Mouse (Mus musculus) E14TG2a.4 (cell line): ENCODE measurements around the gene Scgb1a1.

Source experiments
- H3K27me3 ChIP-seq: 2 replicates; pipeline ENCODE4 v1.6.1; 2014; ENCODE audit warnings: low read length, control low read depth; ENCODE audit not compliant: insufficient read depth
- H3K36me3 ChIP-seq: 2 replicates; pipeline ENCODE4 v1.6.1; 2014; ENCODE audit warnings: low read length, control low read depth; ENCODE audit not compliant: insufficient read depth
- H3K4me1 ChIP-seq: replicated peaks from 2 replicates; pipeline ENCODE4 v1.6.1; 2014; ENCODE audit warnings: low read depth, low read length, control low read depth
- H3K4me3 ChIP-seq: replicated peaks from 2 replicates; pipeline ENCODE4 v1.5.1; 2014; ENCODE audit warnings: mild to moderate bottlenecking, low read length
- H3K9me3 ChIP-seq: 2 replicates; pipeline ENCODE4 v1.6.1; 2014; ENCODE audit warnings: low read length, control low read depth
- CTCF ChIP-seq: conservative IDR thresholded peaks from 2 replicates; pipeline ENCODE4 v1.5.1; 2014; ENCODE audit warnings: low read length
- NANOG ChIP-seq: IDR thresholded peaks from 2 replicates; pipeline ENCODE4 v1.6.1; 2014; ENCODE audit warnings: borderline replicate concordance, low read length, mixed read lengths
- POU5F1 ChIP-seq: IDR thresholded peaks from 2 replicates; pipeline ENCODE4 v1.6.1; 2014; ENCODE audit warnings: low read length, borderline replicate concordance

Gene Scgb1a1

DNA sequence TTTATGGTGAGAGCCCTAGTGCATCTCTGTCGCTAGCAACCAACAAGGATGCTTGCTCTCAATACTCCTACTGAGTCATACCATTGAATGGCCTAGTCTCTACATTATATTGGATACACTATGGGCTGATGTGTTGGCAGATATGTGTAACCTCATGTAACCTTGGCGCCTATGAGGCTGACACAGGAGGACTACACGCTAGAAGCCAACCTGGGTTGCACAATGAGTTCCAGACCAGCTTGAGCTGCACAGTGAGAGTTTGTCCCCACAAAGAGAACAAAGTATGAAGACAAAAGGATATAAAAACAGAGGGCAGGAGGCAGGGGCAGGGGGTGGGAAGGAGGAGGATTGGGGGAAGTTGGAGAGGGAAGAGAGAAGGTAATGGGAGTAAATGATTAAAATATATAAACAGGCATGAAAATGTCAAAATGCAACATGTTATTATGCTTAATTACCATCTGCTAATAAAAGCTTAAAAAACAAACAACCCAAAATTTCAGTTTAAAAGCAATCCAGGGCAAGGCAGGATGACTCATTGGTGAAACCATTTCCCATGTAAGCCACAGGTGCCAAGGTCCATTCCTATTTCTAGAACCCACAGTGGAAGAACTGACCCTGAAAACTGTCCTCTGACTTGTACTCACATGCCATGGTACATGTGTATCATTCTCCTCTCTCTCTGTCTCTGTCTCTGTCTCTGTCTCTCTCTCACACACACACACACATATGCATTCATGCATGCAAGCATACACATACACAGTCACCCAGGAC is 32.1 kb upstream of the Scgb1a1 start:
- TF ChIP-seq CTCF (no peak), NANOG (no peak), POU5F1 (no peak)
- H3K27me3 ChIP-seq, result no peaks in the 10 kb centered on the region

GRCm38 (mm10) chr19:9117275-9117674 is 29.5 kb upstream of the Scgb1a1 start:
- TF ChIP-seq NANOG, result no peak
- TF ChIP-seq CTCF, result no peak
- TF ChIP-seq POU5F1, result no peak
- H3K4me1 ChIP-seq, result no peaks in the 10 kb centered on the region
- H3K9me3 ChIP-seq, result no peaks in the 10 kb centered on the region
- peaks cover 43% of the 10 kb centered on the region for H3K36me3 ChIP-seq
- no peaks in the 10 kb centered on the region for H3K27me3 ChIP-seq
- H3K4me3 ChIP-seq, result no peak overlapping the region

More for the DNA sequence above, 32.1 kb upstream of the Scgb1a1 start:
- Histone ChIP-seq H3K36me3 (peaks cover 25% of the 10 kb centered on the region), H3K9me3 (peaks cover 8% of the 10 kb centered on the region; the same call in 1 of the 2 replicates), H3K4me1 (no peaks in the 10 kb centered on the region), H3K4me3 (no peak overlapping the region)

DNA sequence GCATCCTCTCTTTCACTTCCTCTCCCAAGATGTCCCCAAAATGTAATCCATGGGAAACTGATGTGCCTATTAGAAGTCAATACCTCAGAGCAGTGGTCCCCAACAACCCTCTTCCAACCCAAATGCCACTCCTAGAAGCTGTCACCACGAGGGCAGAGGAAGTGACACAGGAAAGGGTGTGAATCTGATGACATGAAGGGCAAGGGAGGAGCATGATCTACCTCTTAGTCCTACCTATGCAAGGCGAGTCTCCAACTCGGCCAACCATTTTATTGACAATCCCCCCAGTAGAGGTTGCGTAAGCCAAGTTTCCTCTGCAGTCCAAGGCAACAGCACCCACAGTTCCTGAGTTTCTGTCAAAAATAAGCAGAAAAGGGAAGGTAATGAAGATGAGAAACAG is 28.5 kb upstream of the Scgb1a1 start:
- no peak overlapping the region for H3K4me3 ChIP-seq
- TF ChIP-seq NANOG, result no peak
- TF ChIP-seq POU5F1, result no peak
- no peak for TF ChIP-seq CTCF

GRCm38 (mm10) chr19:9112043-9112442 is 24.3 kb upstream of the Scgb1a1 start:
- H3K36me3 ChIP-seq, result peaks cover 34% of the 10 kb centered on the region
- peaks cover 8% of the 10 kb centered on the region for H3K4me1 ChIP-seq
- H3K27me3 ChIP-seq, result no peaks in the 10 kb centered on the region
- H3K4me3 ChIP-seq, result no peak overlapping the region
- H3K9me3 ChIP-seq, result no peaks in the 10 kb centered on the region
- TF ChIP-seq POU5F1 (no peak), NANOG (no peak), CTCF (no peak)

More for the DNA sequence above, 28.5 kb upstream of the Scgb1a1 start:
- Histone ChIP-seq H3K4me1 (no peaks in the 10 kb centered on the region), H3K27me3 (no peaks in the 10 kb centered on the region), H3K36me3 (peaks cover 43% of the 10 kb centered on the region), H3K9me3 (no peaks in the 10 kb centered on the region)

DNA sequence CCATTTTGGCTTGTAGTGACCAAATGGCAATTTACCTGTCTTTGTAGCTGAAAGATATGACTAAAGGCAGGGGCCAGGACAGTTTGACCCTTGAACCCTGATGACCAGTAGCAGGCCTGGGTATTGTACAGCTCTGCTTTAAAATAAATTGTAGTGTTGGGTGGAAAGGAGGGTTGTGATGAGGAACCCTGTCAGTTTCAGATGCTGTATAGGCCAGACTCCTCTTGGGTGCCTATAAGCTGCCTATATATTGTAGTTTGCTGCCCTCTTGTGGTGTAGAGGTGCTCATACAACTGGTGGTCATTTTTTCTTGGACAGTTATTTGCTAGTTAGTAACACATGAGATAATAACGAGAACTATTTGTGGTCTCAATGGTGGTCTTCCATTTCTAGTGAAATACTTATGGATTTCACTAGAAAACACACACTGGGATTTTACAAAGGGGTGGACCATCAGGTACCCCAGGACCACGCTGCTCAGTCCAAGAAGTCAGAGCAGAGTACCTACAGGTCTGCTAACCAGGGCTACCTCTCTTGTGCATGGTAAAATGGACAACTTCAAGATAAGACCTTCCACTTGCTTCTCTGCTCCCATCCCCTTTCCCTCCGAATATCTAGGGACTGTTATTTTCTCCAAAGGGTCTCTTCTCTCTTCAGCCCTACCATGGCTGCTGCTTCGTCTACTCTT is 22.6 kb upstream of the Scgb1a1 start:
- no peak for TF ChIP-seq NANOG
- TF ChIP-seq CTCF, result peak; percentile 76
- H3K27me3 ChIP-seq, result no peaks in the 10 kb centered on the region

DNA sequence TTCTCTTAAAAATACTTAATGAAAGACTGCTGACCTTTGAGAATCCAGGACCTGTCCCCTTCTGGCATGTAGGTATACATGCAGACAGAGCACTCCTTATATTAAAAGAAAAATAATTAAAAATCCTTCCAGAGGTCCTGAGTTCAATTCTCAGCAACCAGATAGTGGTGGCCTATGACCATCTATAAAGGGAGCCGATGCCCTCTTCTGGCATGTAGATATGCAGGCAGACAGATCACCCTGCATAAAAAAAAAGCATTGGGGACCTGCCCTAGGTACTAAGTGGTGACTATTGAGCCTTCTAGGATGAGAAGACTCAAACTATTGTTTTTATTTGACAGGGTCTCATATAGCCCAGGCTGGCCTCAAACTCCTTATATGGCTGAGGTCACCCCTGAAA is 20.8 kb upstream of the Scgb1a1 start:
- TF ChIP-seq CTCF, result no peak
- TF ChIP-seq NANOG, result no peak
- TF ChIP-seq POU5F1, result no peak
- no peak overlapping the region for H3K4me3 ChIP-seq
- peaks cover 23% of the 10 kb centered on the region for H3K4me1 ChIP-seq

More for the DNA sequence above, 22.6 kb upstream of the Scgb1a1 start:
- Histone ChIP-seq H3K9me3 (no peaks in the 10 kb centered on the region), H3K36me3 (peaks cover 23% of the 10 kb centered on the region), H3K4me1 (peaks cover 23% of the 10 kb centered on the region), H3K4me3 (no peak overlapping the region)

DNA sequence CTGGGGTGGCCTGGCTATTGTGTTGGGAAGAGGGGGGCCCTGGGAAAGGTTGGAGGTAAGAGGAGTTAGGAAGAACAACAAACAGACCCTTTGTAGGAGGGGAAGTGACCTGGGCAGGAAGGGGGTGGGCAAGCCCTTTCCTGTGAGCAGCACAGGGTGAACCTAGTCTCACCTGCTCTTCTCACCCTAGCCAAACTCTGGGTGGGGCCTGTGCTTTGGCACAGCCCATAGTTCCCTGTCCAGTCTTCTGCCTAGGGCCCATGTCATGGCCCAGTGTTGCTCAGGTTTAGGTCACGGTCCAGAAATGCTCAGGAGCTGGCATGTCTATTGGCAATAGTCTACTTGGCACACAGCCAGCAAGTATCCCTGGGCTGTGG is 19.6 kb upstream of the Scgb1a1 start:
- TF ChIP-seq NANOG (no peak), CTCF (no peak), POU5F1 (no peak)
- Histone ChIP-seq H3K9me3 (no peaks in the 10 kb centered on the region), H3K4me3 (no peak overlapping the region), H3K27me3 (no peaks in the 10 kb centered on the region), H3K36me3 (no peaks in the 10 kb centered on the region), H3K4me1 (peaks cover 23% of the 10 kb centered on the region)

More for the DNA sequence above, 20.8 kb upstream of the Scgb1a1 start:
- Histone ChIP-seq H3K36me3 (peaks cover 11% of the 10 kb centered on the region), H3K9me3 (no peaks in the 10 kb centered on the region), H3K27me3 (no peaks in the 10 kb centered on the region)

DNA sequence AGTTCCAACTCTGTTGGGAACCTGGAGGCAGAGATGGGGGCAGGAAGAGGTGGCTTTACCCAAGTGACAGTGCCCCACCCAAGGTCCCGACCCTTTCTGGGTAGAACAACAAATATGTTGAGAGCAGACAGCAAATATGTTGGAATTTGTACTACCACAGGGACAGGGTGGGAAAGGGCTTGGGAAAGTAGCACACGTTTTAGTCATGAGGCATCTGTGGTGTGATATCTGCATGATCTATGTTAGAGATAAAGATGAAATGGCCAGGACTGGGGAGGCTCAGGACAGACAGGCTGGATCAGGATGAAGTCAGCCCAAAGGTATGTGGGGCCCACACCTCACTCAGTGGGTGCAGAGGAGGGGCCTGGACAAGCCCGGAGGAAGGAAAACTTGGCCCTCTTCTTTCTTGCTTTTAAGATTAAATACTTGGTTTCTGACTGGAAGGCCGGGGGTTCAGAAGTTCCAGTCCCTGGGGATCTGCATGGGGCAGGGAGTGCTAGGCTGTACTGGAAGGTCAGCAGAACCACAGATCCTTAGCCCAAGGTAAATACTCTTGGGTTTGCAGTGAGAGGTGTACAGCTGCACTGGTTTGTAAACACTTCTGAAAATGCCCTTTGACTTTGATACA is 19.1 kb upstream of the Scgb1a1 start:
- TF ChIP-seq CTCF (no peak), POU5F1 (no peak), NANOG (no peak)
- no peaks in the 10 kb centered on the region for H3K36me3 ChIP-seq
- no peaks in the 10 kb centered on the region for H3K9me3 ChIP-seq
- peak overlapping the region; percentile 10; the same call in 1 of the 2 replicates for H3K4me3 ChIP-seq
- H3K4me1 ChIP-seq, result peaks cover 23% of the 10 kb centered on the region
- no peaks in the 10 kb centered on the region for H3K27me3 ChIP-seq

DNA sequence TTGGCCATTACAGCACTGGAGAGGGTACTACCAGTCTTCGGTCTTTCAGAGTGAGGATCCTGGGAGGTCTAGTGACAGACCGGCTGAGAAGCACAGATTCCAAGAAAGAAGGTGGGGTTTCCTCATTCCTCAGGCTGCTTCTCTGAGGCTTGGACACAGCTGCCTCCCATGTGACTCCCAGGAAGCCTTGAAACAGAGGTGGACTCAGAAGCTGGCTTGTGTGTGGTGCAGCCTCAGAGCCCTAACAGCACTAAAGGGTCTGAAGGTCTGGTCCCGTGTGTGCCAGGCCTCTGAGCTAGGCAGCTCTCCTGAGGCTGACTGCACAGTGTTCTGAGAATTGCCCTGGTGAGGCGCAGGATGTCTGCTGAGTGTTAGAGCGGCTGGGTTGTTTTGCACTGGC is 18.3 kb upstream of the Scgb1a1 start:
- Histone ChIP-seq H3K4me1 (peaks cover 27% of the 10 kb centered on the region), H3K27me3 (no peaks in the 10 kb centered on the region), H3K9me3 (no peaks in the 10 kb centered on the region), H3K4me3 (no peak overlapping the region; the same call in 1 of the 2 replicates), H3K36me3 (no peaks in the 10 kb centered on the region)
- TF ChIP-seq CTCF (no peak), NANOG (no peak), POU5F1 (no peak)
